Mouse (Mus musculus) cerebellum, adult 8-10 months (tissue): ENCODE data around the gene Idi2.

Experiments
- DNase-seq: peaks from one replicate; pipeline ENCODE4 v3.0.0; 2022

Gene Idi2

GRCm38 (mm10) chr13:8999464-8999863 is 46.8 kb downstream of the Idi2 start:
- no peak for DNase-seq

- no peak for DNase-seq
Observed at GRCm38 (mm10) chr13:9003306-9003705, 50.6 kb downstream of the Idi2 start.
